Mouse (Mus musculus) stomach, postnatal 0 days (tissue): Measurements from ENCODE around the gene Gpr68.

Experiments
- CTCF ChIP-seq: IDR thresholded peaks from 2 replicates; pipeline ENCODE4 v1.5.1; 2016; ENCODE audit warnings: antibody characterized with exemption, low read depth, mild to moderate bottlenecking, moderate library complexity
- EP300 ChIP-seq: optimal IDR thresholded peaks from 2 replicates; pipeline ENCODE3; 2016; ENCODE audit warnings: antibody characterized with exemption

DNA sequence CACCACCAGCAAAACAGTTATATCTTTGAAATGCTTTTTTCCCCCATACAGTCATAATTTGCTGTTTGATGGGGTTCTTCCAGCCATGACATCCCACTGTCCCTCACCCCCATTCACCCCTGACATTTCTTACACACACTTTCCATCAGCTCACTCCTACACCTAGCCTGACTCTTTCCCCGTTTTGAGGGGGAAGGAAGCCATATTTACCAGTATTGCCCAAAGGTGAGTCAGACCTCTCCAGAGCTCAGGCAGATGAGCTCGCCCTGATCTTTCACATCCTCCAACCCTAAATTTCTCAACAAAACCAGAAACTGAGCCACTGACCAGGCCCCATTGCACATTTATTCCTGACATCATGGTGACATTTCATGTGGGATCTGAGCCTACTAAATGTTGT lies 36.2 kb downstream of the Gpr68 start:
- TF ChIP-seq CTCF (no peak), EP300 (no peak)
